Mouse (Mus musculus) lung, postnatal 25 days (tissue): Measurements from ENCODE around the gene Pdcd6.

Source experiments
- DNase-seq: peaks from one replicate; pipeline ENCODE4 v3.0.0; 2022; ENCODE audit warnings: low spot score

The Pdcd6 gene

GRCm38 (mm10) chr13:74317170-74317849 lies at the start of gene Pdcd6:
Gene Pdcd6 (minus strand): TSS chr13:74317580.
- DNase-seq = peak; percentile 98

- DNase-seq = peak; percentile 24
Measured at GRCm38 (mm10) chr13:74363859-74364235, 46.5 kb upstream of the Pdcd6 start, which contains the start of gene Lrrc14b. Gene Lrrc14b (minus strand): TSS chr13:74364005.

- no peak for DNase-seq
Measured at GRCm38 (mm10) chr13:74363176-74363858, 45.9 kb upstream of the Pdcd6 start.

- no peak for DNase-seq
Measured at GRCm38 (mm10) chr13:74362218-74362617, 44.8 kb upstream of the Pdcd6 start.

- DNase-seq = no peak
Measured at GRCm38 (mm10) chr13:74356491-74356890, 39.1 kb upstream of the Pdcd6 start.

- DNase-seq = no peak
Measured at GRCm38 (mm10) chr13:74350435-74350906, 33.1 kb upstream of the Pdcd6 start.

GRCm38 (mm10) chr13:74349566-74350434 lies 32.4 kb upstream of the Pdcd6 start, which contains the start of the genes Sdha and Ccdc127:
Gene Sdha (minus strand): TSS chr13:74350280.
Gene Ccdc127 (plus strand): TSS chr13:74350309.
- DNase-seq = peak; percentile 96

- peak; percentile 54 for DNase-seq
Measured at GRCm38 (mm10) chr13:74341036-74341435, 23.7 kb upstream of the Pdcd6 start.

- no peak for DNase-seq
Measured at GRCm38 (mm10) chr13:74329321-74329720, 11.9 kb upstream of the Pdcd6 start.

GRCm38 (mm10) chr13:74316789-74317169 lies 601 bp downstream of the Pdcd6 start:
- DNase-seq = no peak

- DNase-seq = no peak
Measured at GRCm38 (mm10) chr13:74316386-74316785, 994 bp downstream of the Pdcd6 start.

GRCm38 (mm10) chr13:74314616-74315015 lies 2.8 kb downstream of the Pdcd6 start:
- no peak for DNase-seq

- no peak for DNase-seq
Measured at GRCm38 (mm10) chr13:74305780-74306179, 11.6 kb downstream of the Pdcd6 start.

GRCm38 (mm10) chr13:74305380-74305779 lies 12.0 kb downstream of the Pdcd6 start:
- DNase-seq = no peak

- no peak for DNase-seq
Measured at GRCm38 (mm10) chr13:74302050-74303037, 15.0 kb downstream of the Pdcd6 start.

- DNase-seq = peak; percentile 42
Measured at GRCm38 (mm10) chr13:74301607-74301984, 15.8 kb downstream of the Pdcd6 start.

- peak; percentile 57 for DNase-seq
Measured at GRCm38 (mm10) chr13:74300925-74301606, 16.3 kb downstream of the Pdcd6 start.

GRCm38 (mm10) chr13:74296376-74296775 lies 21.0 kb downstream of the Pdcd6 start:
- no peak for DNase-seq

- peak; percentile 34 for DNase-seq
Measured at GRCm38 (mm10) chr13:74292167-74292566, 25.2 kb downstream of the Pdcd6 start, which contains the start of gene Ahrr. Gene Ahrr (minus strand): TSS chr13:74292331.

- DNase-seq = no peak
Measured at GRCm38 (mm10) chr13:74289646-74290045, 27.7 kb downstream of the Pdcd6 start.
